Mouse (Mus musculus): ENCODE results near the gene 5430403G16Rik. TPM values are rescaled to one million over a fixed set of nuclear protein-coding genes. Genes with fewer than 3 reads are reported as not detected.
A peak's percentile ranks its signal among the peaks of the same experiment; 100 is the strongest.
"Not testable (repeated sequence)": the region's sequence is repeated elsewhere in the genome, so short reads cannot be mapped to it uniquely, and the experiment has no call there.

5430403G16Rik gene
- polyA plus RNA-seq (2012; rRNA removed) = 0.18 and 0.24 TPM in 2 replicates

GRCm38 (mm10) chr5:109690537-109691201, at the start of gene 5430403G16Rik:
TSS of gene 5430403G16Rik (minus strand) at chr5:109691041.
- under 1% methylated on average over 26 of the region's 26 CpGs for WGBS
- H3K4me3 ChIP-seq (ENCODE audit: control insufficient read depth, insufficient read depth, low read length) = peak within 1 kb of the TSS; percentile 51
- not testable (repeated sequence) for H3K27me3 ChIP-seq (ENCODE audit: control insufficient read depth, insufficient read depth, low read length); H3K4me1 ChIP-seq (replicated peaks; ENCODE audit: control insufficient read depth, insufficient read depth, low read length); H3K36me3 ChIP-seq (ENCODE audit: control insufficient read depth, insufficient read depth, low read length)
- H3K27ac ChIP-seq (ENCODE audit: control insufficient read depth, insufficient read depth, low read length) = peak within 1 kb of the TSS; percentile 30
- peak; percentile 50; the same call in 1 of the 2 replicates for TF ChIP-seq POLR2A (IDR thresholded peaks at IDR 0.05; ENCODE audit: control insufficient read depth, extremely low read depth, insufficient read depth, low read length, poor library complexity)
- DNase-seq = peak; percentile 82

DNA sequence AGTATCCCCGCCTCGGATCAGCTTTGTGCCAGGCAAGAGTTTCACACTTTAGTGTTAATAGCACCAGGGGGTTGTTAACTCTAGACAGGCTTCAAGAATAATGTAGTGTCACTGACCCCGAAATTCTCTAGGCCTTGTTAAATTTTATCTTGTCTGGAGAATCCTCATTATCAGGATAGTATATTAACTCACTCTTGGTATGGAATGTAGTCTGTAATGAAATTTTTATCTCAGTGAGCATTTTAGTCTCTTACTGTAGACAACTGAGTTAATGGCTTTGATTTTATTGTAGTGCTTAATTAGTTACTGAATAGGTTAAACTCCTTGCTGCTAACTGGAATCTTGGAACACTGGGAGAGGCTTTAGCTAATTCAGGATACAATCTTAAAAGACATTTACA, 26.5 kb upstream of the 5430403G16Rik start:
- whole genome bisulfite sequencing = 75% methylated on average over 3 of the region's 3 CpGs

GRCm38 (mm10) chr5:109691205-109691965, 544 bp upstream of the 5430403G16Rik start:
- WGBS = 80% methylated on average over 5 of the region's 5 CpGs
- H3K27ac ChIP-seq (ENCODE audit: control insufficient read depth, insufficient read depth, low read length); H3K4me1 ChIP-seq (replicated peaks; ENCODE audit: control insufficient read depth, insufficient read depth, low read length); H3K27me3 ChIP-seq (ENCODE audit: control insufficient read depth, insufficient read depth, low read length); H3K36me3 ChIP-seq (ENCODE audit: control insufficient read depth, insufficient read depth, low read length); DNase-seq: not testable (repeated sequence)
- H3K4me3 ChIP-seq (ENCODE audit: control insufficient read depth, insufficient read depth, low read length) = peak overlapping the region; percentile 51

More for the DNA sequence above, 26.5 kb upstream of the 5430403G16Rik start:
- not testable (repeated sequence) for H3K4me3 ChIP-seq (ENCODE audit: control insufficient read depth, insufficient read depth, low read length); DNase-seq; H3K4me1 ChIP-seq (replicated peaks; ENCODE audit: control insufficient read depth, insufficient read depth, low read length); H3K36me3 ChIP-seq (ENCODE audit: control insufficient read depth, insufficient read depth, low read length); H3K27me3 ChIP-seq (ENCODE audit: control insufficient read depth, insufficient read depth, low read length); H3K27ac ChIP-seq (ENCODE audit: control insufficient read depth, insufficient read depth, low read length)

- Histone ChIP-seq H3K4me1 (replicated peaks; ENCODE audit: control insufficient read depth, insufficient read depth, low read length) (no peaks in the 10 kb centered on the region), H3K27me3 (ENCODE audit: control insufficient read depth, insufficient read depth, low read length) (no peaks in the 10 kb centered on the region), H3K4me3 (ENCODE audit: control insufficient read depth, insufficient read depth, low read length) (no peak overlapping the region), H3K27ac (ENCODE audit: control insufficient read depth, insufficient read depth, low read length) (no peak overlapping the region), H3K36me3 (ENCODE audit: control insufficient read depth, insufficient read depth, low read length) (no peaks in the 10 kb centered on the region)
- TF ChIP-seq POLR2A (IDR thresholded peaks at IDR 0.05; ENCODE audit: control insufficient read depth, extremely low read depth, insufficient read depth, low read length, poor library complexity) (no peak), CTCF (IDR thresholded peaks at IDR 0.05; ENCODE audit: borderline replicate concordance, control insufficient read depth, extremely low read depth, insufficient read depth, low read length, poor library complexity) (no peak)
- no peak for DNase-seq
- 87% methylated on average over 4 of the region's 4 CpGs for WGBS
These were observed 7.9 kb downstream of the 5430403G16Rik start for GRCm38 (mm10) chr5:109682921-109683320.

Other genes starting within 250 kb of the 5430403G16Rik start
- gene Crlf2, start 132.0 kb downstream of the 5430403G16Rik start, polyA plus RNA-seq (2012; rRNA removed) = 54.4 and 57.9 TPM in 2 replicates
- 1.8 and 3.4 TPM in 2 replicates for gene 4930522L14Rik, start 60.8 kb upstream of the 5430403G16Rik start, polyA plus RNA-seq (2012; rRNA removed)
- gene Gm15446, start 232.4 kb upstream of the 5430403G16Rik start, polyA plus RNA-seq (2012; rRNA removed) = 2.5 and 4.1 TPM in 2 replicates